Mouse (Mus musculus) testis, adult 2 months (tissue): ENCODE measurements around the gene Hist1h2ad.
"Not testable (repeated sequence)": the region's sequence is repeated elsewhere in the genome, so short reads cannot be mapped to it uniquely, and the experiment has no call there.

ENCODE experiments used
- CTCF ChIP-seq: fragments of 200-500 bp; IDR thresholded peaks from 2 replicates; pipeline ENCODE4 v1.5.1; 2012; ENCODE audit warnings: low read depth, mild to moderate bottlenecking, inconsistent platforms, low read length, moderate library complexity; ENCODE audit not compliant: control insufficient read depth, insufficient read depth, insufficient replicate concordance
- POLR2A ChIP-seq: fragments of 200-500 bp; IDR thresholded peaks from 2 replicates; pipeline ENCODE4 v1.6.1; 2012; ENCODE audit warnings: low read depth, mild to moderate bottlenecking, inconsistent platforms, low read length, moderate library complexity; ENCODE audit not compliant: control insufficient read depth

GRCm38 (mm10) chr13:23571504-23572217 is 2.5 kb upstream of the Hist1h2ad start:
- TF ChIP-seq CTCF, POLR2A: not testable (repeated sequence)
